Mouse (Mus musculus) intestine, embryonic 15.5 days (tissue): ENCODE measurements around the gene Ext2. TPM values are rescaled to one million over a fixed set of nuclear protein-coding genes. Genes with fewer than 3 reads are reported as not detected.

Experiments
- ATAC-seq: fragments of 200-750 bp; cut with Nextera tagmentation; 2 replicates; pipeline ENCODE4 v1.8.0; 2017; ENCODE audit warnings: moderate TSS enrichment, moderate library complexity
- H3K27ac ChIP-seq: fragments of 300-500 bp; sonication (generic); 2 replicates; pipeline ENCODE4 v1.5.1; 2015; ENCODE audit warnings: mild to moderate bottlenecking, inconsistent platforms
- H3K27me3 ChIP-seq: fragments of 300-500 bp; sonication (generic); replicated peaks from 2 replicates; pipeline ENCODE4 v1.6.1; 2015; ENCODE audit warnings: inconsistent platforms
- H3K36me3 ChIP-seq: fragments of 300-500 bp; sonication (generic); 2 replicates; pipeline ENCODE4 v1.6.1; 2015; ENCODE audit warnings: inconsistent platforms
- H3K4me1 ChIP-seq: fragments of 300-500 bp; sonication (generic); replicated peaks from 2 replicates; pipeline ENCODE4 v1.6.1; 2015; ENCODE audit warnings: inconsistent platforms
- H3K4me2 ChIP-seq: fragments of 300-500 bp; sonication (generic); replicated peaks from 2 replicates; pipeline ENCODE4 v1.6.1; 2015; ENCODE audit warnings: mild to moderate bottlenecking, inconsistent platforms
- H3K4me3 ChIP-seq: fragments of 300-500 bp; sonication (generic); replicated peaks from 2 replicates; pipeline ENCODE4 v1.5.1; 2015; ENCODE audit warnings: inconsistent platforms
- H3K9ac ChIP-seq: fragments of 300-500 bp; sonication (generic); 2 replicates; pipeline ENCODE4 v1.6.1; 2015; ENCODE audit warnings: inconsistent platforms
- H3K9me3 ChIP-seq: fragments of 300-500 bp; sonication (generic); 2 replicates; pipeline ENCODE4 v1.6.1; 2016; ENCODE audit warnings: inconsistent platforms
- WGBS: fragments of 180-500 bp; shearing (Covaris S2); methylation state at CpG from one replicate; pipeline ENCODE4 v1.1.7; 2015; 5-methylcytosine and 5-hydroxymethylcytosine counted together
- polyA plus RNA-seq: library from polyadenylated mRNA; unstranded; fragments of >200 nt; fragmentation: Nextera tagmentation; extraction: Ambion mirVana; gene quantifications from 2 replicates; pipeline ENCODE4 v1.2.1, GENCODE M21; 2015

Gene Ext2
- polyA plus RNA-seq, 1 experiment from 2014 or later: 92.9 TPM

DNA sequence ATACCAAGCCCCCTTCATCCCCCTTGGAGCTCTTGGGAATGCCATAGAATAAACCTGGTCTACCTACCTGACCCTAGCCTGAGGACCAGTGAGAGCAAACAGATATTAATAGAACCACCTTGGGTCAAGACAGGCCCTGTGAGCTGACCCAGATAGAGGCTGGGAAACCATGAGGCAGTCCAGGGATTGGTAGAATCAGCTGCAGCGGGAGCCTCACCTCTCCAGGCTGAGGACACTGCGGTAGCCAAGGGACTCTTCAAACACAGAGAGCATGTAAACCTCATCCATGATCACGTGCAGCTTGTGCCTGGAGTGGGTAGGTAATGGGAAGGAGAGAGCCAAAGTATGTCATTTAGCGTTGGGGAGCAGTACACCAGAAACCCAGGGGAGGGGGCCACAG is 16.6 kb upstream of the Ext2 start:
- Histone ChIP-seq H3K27me3 (no peaks in the 10 kb centered on the region), H3K27ac (no peak overlapping the region), H3K9ac (no peak overlapping the region), H3K4me2 (no peak overlapping the region), H3K4me3 (no peak overlapping the region), H3K9me3 (no peaks in the 10 kb centered on the region), H3K4me1 (no peaks in the 10 kb centered on the region), H3K36me3 (peaks cover 18% of the 10 kb centered on the region)
- WGBS: 92% methylated on average over 4 of the region's 4 CpGs
- no peak for ATAC-seq

DNA sequence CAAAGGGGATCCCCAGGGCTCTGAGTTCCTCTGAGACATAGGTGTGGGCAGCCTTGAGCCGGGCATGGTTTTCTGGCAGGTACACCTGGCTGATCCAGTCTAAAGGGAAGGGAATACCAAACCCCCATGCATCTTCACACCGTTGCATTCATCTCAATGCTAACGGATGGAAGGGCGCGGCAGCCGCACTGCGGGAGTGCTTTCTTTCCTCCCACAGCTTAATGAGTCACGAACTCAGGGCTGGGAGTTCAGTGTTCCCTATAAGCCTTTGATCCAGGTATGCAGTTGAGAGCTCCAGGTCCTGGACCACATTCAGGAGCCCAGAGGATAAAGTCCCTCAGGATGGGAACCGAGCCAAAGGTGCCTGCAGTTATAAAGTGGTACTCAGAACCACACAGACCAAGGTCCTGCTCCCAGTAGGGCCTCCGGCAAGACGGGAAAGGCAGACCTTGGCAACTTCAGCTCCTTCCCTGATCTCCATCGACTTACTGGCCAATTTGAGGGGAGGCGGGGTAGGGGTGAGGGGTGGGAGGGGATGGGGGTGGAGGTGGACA is 13.9 kb upstream of the Ext2 start:
- Histone ChIP-seq H3K4me3 (no peak overlapping the region), H3K9ac (no peak overlapping the region), H3K4me2 (no peak overlapping the region), H3K4me1 (no peaks in the 10 kb centered on the region), H3K27me3 (no peaks in the 10 kb centered on the region), H3K27ac (no peak overlapping the region), H3K36me3 (peaks cover 14% of the 10 kb centered on the region), H3K9me3 (no peaks in the 10 kb centered on the region)
- WGBS: 68% methylated on average over 13 of the region's 13 CpGs
- no peak for ATAC-seq

DNA sequence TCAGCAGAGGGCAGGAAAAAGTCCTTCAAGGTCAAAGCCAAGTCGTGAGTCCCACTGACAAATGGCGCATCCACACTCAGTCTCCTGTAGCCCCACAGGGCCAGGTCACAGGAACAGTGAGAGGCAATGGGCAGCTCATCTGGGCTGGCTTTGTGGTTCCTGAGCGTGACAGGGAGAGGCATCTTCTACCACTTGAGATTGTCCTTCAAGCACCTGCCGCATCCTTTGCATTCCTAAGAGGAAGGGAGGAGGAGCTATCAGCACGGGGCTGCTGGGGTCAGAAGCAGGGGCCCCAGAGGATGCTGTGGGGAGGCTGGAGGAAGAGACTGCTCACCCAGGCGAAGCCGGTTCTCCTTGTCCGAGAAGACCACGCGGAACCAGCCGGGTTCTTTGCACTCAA is 13.2 kb upstream of the Ext2 start:
- H3K4me3 ChIP-seq: no peak overlapping the region
- no peaks in the 10 kb centered on the region for H3K27me3 ChIP-seq
- no peak overlapping the region for H3K27ac ChIP-seq
- no peaks in the 10 kb centered on the region for H3K4me1 ChIP-seq
- no peak for ATAC-seq
- H3K4me2 ChIP-seq: no peak overlapping the region
- H3K36me3 ChIP-seq: peaks cover 8% of the 10 kb centered on the region; the same call in 1 of the 2 replicates
- no peak overlapping the region for H3K9ac ChIP-seq
- 75% methylated on average over 11 of the region's 11 CpGs for WGBS
- H3K9me3 ChIP-seq: no peaks in the 10 kb centered on the region

DNA sequence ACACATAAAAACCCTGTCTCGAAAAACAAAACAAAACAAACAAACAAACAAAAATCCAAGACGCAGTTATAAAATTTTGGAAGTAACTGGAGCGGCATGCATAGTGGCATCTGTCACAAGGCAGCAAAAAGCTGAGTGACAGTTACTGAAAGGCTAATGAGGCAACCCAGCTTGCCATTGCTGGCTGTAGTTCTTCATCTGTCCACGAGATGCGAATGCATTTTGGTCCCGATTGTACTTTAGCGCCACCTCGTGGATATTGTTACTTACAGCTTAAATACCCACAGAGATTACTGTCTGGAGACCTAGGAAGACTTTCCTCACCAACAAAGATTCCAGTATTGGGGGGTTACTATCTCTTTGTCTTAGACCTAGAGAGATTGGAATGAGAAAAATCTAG is 1.2 kb upstream of the Ext2 start:
- Histone ChIP-seq H3K9ac (no peak overlapping the region), H3K36me3 (no peaks in the 10 kb centered on the region), H3K4me1 (0 out of 2 replicates have a peak, but pooled peaks cover 6% of the 10 kb centered on the region), H3K27me3 (no peaks in the 10 kb centered on the region), H3K9me3 (no peaks in the 10 kb centered on the region), H3K4me3 (no peak overlapping the region), H3K27ac (no peak overlapping the region), H3K4me2 (no peak overlapping the region)
- no peak for ATAC-seq
- WGBS: 20% methylated on average over 8 of the region's 8 CpGs

DNA sequence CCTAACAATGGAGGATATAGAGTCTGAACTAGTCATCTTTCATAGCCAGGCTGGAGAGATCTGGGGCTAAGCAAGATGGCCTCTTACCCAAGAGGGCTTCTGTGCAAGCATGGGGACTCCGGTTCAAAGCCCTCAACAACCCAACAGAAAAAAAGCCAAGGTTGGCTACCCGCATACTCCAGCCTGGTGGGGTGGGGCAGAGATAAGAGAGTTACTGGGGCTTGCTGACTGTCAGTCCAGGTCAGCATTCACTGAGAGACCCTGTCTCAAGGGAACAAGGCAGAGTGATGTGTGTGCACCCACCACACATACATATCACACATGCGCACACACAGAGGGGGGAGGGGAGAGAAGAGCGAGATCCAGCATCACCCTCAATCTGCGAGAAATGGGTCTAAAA is 4.6 kb downstream of the Ext2 start:
- no peaks in the 10 kb centered on the region for H3K27me3 ChIP-seq
- H3K4me1 ChIP-seq: 0 out of 2 replicates have a peak, but pooled peaks cover 6% of the 10 kb centered on the region
- no peak overlapping the region for H3K4me2 ChIP-seq
- no peaks in the 10 kb centered on the region for H3K9me3 ChIP-seq
- peaks cover 4% of the 10 kb centered on the region; the same call in 1 of the 2 replicates for H3K36me3 ChIP-seq
- H3K4me3 ChIP-seq: no peak overlapping the region
- no peak overlapping the region for H3K9ac ChIP-seq
- ATAC-seq: no peak
- no peak overlapping the region for H3K27ac ChIP-seq
- WGBS: 88% methylated on average over 5 of the region's 5 CpGs

DNA sequence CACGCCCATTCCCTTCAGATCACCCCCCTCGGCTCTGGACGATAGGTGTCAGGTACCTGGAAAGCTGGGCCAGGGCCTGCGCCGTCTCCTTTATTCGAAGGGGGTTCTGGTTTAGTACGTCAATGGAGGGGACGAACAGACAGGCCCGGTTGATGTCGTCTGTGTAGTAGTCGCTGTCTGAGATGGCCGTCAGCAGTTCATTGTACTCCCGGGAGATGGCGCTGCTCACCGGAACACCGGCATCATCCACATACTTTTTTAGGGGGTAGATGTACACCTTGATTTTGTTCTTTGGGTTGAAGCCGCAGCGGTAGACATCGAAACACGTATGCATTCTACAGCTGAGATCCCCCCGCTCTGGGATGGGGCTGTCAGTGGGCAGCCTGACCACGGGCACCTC is 9.0 kb downstream of the Ext2 start:
- Histone ChIP-seq H3K27me3 (no peaks in the 10 kb centered on the region), H3K27ac (no peak overlapping the region), H3K9me3 (no peaks in the 10 kb centered on the region), H3K4me1 (no peaks in the 10 kb centered on the region), H3K4me2 (no peak overlapping the region), H3K4me3 (no peak overlapping the region), H3K36me3 (peaks cover 15% of the 10 kb centered on the region; the same call in 1 of the 2 replicates), H3K9ac (no peak overlapping the region)
- ATAC-seq: no peak
- 92% methylated on average over 22 of the region's 22 CpGs for WGBS

DNA sequence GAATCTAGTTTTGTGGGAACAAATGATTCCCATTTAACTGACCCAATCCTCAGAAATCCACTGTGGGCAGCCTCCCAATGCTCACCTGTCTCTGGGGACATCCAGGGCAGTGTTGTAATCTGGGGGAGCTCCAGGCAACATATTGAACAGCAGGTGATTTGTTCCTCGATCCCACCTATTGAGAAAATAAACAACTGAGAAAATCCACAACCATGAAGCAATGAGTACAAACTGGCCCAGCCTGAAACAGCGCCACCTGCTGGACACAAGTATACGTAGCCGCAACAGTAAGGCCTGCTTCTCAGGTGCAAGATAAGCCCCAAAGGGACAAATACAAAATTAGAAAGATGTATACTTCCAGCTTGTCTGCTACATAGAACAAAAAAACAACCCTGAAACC is 10.6 kb downstream of the Ext2 start:
- Histone ChIP-seq H3K27ac (no peak overlapping the region), H3K9me3 (no peaks in the 10 kb centered on the region), H3K36me3 (peaks cover 15% of the 10 kb centered on the region; the same call in 1 of the 2 replicates), H3K4me3 (no peak overlapping the region), H3K4me2 (no peak overlapping the region), H3K4me1 (no peaks in the 10 kb centered on the region), H3K9ac (no peak overlapping the region), H3K27me3 (no peaks in the 10 kb centered on the region)
- ATAC-seq: no peak
- WGBS: 39% methylated on average over 4 of the region's 4 CpGs

DNA sequence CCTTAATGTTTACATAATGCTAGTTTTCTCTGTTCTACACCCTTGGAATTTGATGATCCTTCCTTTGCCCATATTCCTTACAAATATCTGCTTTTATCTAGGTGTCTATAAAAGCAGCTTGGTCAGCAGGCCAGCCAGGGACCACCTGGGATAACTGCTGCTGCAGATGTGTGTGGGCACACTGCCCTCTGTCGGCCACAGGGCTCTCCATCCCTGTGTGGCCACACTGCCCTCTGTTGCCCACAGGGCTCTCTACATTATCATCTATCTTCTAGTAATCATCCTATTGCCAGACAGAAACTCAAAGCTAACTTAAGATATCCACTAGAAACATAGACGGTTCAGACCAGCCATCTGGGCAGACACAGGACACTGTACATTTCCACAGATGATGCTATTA is 12.4 kb downstream of the Ext2 start:
- Histone ChIP-seq H3K4me2 (no peak overlapping the region), H3K36me3 (peaks cover 19% of the 10 kb centered on the region), H3K27me3 (no peaks in the 10 kb centered on the region), H3K9me3 (no peaks in the 10 kb centered on the region), H3K4me3 (no peak overlapping the region), H3K9ac (no peak overlapping the region), H3K4me1 (no peaks in the 10 kb centered on the region), H3K27ac (no peak overlapping the region)
- 0 out of 2 replicates have a peak, but pooled peaks have one; percentile 43 for ATAC-seq
- 11% methylated on average over 2 of the region's 2 CpGs for WGBS

DNA sequence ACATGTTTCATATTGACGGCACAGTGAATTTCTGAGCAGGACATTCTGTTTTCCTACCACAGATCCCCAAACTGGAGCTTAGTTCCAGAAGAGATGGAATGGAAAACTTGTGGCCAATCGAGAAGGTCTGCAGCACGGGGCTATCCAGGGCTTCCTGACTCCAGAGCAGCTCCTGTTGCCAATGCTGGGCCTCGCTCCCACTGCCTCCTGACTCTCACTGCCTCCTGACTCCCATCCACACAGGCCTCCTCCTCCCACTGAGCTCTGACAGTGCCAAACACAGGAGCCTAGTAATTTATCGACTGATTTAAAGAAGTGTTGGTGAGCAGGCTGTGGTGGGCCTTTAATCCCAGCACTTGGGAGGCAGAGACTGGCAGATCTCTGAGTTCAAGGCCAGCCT is 14.3 kb downstream of the Ext2 start:
- H3K36me3 ChIP-seq: peaks cover 21% of the 10 kb centered on the region
- WGBS: 87% methylated on average over 5 of the region's 5 CpGs
- no peak for ATAC-seq

DNA sequence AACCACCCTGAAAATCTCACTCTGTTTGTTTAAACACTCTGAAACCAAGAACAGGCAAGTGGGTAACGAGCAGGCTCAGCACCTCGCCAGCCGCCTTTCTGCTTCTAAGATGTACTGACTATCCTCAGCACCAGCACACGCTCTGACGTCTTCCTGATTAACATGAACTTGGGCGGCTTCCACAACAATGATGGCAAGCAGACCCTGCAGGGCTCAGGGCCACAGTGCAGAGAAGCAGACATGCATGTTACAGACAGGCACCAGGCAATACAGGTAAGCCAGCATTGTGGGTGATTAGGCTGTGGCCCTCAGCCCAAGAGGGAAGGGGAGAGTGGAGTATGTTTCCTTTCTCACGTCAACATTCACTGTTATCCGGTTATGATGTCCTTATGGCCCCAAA is 14.9 kb downstream of the Ext2 start:
- Histone ChIP-seq H3K9me3 (no peaks in the 10 kb centered on the region), H3K27me3 (no peaks in the 10 kb centered on the region), H3K4me3 (no peak overlapping the region), H3K4me2 (no peak overlapping the region), H3K36me3 (peaks cover 20% of the 10 kb centered on the region), H3K27ac (no peak overlapping the region), H3K9ac (no peak overlapping the region), H3K4me1 (no peaks in the 10 kb centered on the region)
- no peak for ATAC-seq
- 75% methylated on average over 8 of the region's 8 CpGs for WGBS

More for the DNA sequence above, 14.3 kb downstream of the Ext2 start:
- Histone ChIP-seq H3K4me2 (no peak overlapping the region), H3K9me3 (no peaks in the 10 kb centered on the region), H3K27me3 (no peaks in the 10 kb centered on the region), H3K27ac (no peak overlapping the region), H3K9ac (no peak overlapping the region), H3K4me1 (no peaks in the 10 kb centered on the region), H3K4me3 (no peak overlapping the region)

DNA sequence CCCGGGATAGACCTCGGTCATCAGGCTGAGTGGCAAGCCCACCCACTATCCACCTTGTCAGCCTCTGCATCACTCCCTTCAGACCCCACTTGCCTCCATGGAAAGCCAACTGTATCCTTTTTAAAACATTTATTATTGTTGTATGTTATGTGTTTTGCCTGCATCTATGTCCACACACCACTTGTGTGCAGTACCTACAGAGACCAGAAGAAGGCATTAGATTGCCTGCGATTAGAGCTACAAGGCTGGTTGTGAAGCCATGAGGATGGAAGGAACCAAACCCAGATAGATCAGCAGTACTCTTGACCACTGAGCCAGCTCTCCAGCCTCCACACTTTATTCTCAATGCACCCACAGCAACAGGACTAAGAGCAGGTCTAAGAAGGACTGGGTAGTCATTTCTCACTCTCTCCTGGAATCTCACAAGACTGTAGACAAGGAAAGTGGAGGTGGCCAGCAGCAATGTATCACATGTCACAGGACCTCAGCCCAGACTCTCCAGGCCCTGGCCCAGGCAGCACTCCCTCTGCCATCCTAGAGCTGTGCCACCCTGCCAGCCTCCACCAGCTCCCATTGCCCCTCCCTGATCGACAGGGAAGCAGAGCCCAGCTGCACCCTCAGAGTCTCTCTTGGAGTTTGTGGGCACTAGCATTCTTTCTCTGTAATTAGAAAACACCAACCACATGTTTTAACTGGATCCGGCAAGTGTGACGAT is 15.7 kb downstream of the Ext2 start:
- no peak for ATAC-seq

DNA sequence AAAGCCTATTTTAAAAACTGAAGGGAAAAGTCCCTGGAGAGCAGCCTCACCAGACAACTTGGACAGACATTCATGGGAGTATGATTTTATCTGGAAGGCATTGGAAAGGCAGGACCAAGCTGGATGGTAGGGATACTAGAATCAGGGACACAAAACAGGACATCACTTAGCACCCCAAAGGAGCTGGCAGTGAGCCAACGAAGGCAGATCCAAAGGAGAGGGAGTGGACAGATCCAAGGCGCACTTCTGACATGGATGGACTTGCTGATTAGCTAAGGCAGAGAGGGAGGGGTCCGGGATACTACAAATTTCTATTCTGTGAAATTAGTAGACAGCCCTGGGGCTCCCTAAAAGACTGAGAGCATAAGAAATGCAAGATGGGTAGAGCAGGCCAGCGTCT is 16.8 kb downstream of the Ext2 start:
- Histone ChIP-seq H3K27ac (no peak overlapping the region), H3K36me3 (peaks cover 16% of the 10 kb centered on the region), H3K4me1 (no peaks in the 10 kb centered on the region), H3K4me2 (no peak overlapping the region), H3K9ac (no peak overlapping the region), H3K9me3 (no peaks in the 10 kb centered on the region), H3K4me3 (no peak overlapping the region), H3K27me3 (no peaks in the 10 kb centered on the region)
- 76% methylated on average over 4 of the region's 4 CpGs for WGBS
- ATAC-seq: no peak

More for the DNA sequence above, 15.7 kb downstream of the Ext2 start:
- no peaks in the 10 kb centered on the region for H3K4me1 ChIP-seq
- no peak overlapping the region for H3K4me3 ChIP-seq
- H3K9me3 ChIP-seq: no peaks in the 10 kb centered on the region
- no peak overlapping the region for H3K9ac ChIP-seq
- H3K36me3 ChIP-seq: peaks cover 20% of the 10 kb centered on the region
- no peaks in the 10 kb centered on the region for H3K27me3 ChIP-seq
- 91% methylated on average over 6 of the region's 6 CpGs for WGBS
- no peak overlapping the region for H3K4me2 ChIP-seq
- no peak overlapping the region for H3K27ac ChIP-seq

DNA sequence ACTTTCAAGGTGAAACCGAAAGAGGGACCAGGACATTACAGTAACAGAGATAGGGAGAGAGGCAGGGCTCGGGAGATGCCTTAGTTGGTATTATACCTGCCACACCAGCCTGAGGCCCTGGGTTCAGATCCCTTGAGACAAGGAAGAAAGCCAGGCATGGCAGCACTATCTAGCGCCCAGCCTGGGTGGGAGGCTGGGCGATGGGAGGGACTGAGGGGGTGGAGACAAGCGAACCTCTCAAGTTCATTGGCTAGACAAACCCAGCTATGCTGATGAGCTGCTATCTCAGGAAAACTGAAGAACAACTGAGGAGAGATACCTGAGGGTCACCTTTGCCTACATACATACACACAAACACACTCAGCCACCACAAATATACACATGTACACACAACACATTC is 17.3 kb downstream of the Ext2 start:
- 86% methylated on average over 5 of the region's 5 CpGs for WGBS
- Histone ChIP-seq H3K27ac (no peak overlapping the region), H3K9ac (no peak overlapping the region), H3K27me3 (no peaks in the 10 kb centered on the region), H3K4me3 (no peak overlapping the region), H3K36me3 (peaks cover 12% of the 10 kb centered on the region), H3K9me3 (no peaks in the 10 kb centered on the region), H3K4me1 (no peaks in the 10 kb centered on the region), H3K4me2 (no peak overlapping the region)
- ATAC-seq: no peak
